Mouse (Mus musculus): ENCODE results near the gene Ly6g.
"Not testable (repeated sequence)": the region's sequence is repeated elsewhere in the genome, so short reads cannot be mapped to it uniquely, and the experiment has no call there.

The Ly6g gene

GRCm38 (mm10) chr15:75154940-75155339 lies at the start of gene Ly6g:
Gene Ly6g (plus strand): TSS chr15:75155240.
- no peak for DNase-seq

DNA sequence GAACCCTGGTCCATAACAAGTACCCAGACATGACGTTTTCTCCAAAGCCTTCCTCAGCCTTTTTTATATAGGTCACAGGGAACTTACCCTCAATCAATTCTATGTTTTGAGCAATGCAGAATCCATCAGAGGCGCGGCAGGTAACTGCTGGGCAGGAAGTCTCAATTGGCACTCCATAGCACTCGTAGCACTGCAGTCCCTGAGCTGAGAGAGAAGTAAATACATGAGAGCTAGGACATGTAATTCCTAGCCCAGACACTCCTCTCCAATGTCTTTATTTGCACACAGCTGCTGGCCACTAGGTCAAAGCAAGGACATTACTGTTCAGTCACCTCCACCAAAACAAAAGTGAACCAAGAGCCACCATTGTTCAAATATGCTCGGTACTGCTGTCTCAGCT lies 44.6 kb upstream of the Ly6g start:
- not testable (repeated sequence) for DNase-seq

- not testable (repeated sequence) for DNase-seq
These were observed 43.0 kb upstream of the Ly6g start, which contains the start of gene Ly6c2 for GRCm38 (mm10) chr15:75111861-75112630. Gene Ly6c2 (minus strand): TSS chr15:75111970.

GRCm38 (mm10) chr15:75116525-75116924 lies 38.5 kb upstream of the Ly6g start:
- peak; percentile 78 for DNase-seq

GRCm38 (mm10) chr15:75117481-75117880 lies 37.6 kb upstream of the Ly6g start:
- peak; percentile 32 for DNase-seq

GRCm38 (mm10) chr15:75118742-75119141 lies 36.3 kb upstream of the Ly6g start:
- DNase-seq = peak; percentile 74

DNA sequence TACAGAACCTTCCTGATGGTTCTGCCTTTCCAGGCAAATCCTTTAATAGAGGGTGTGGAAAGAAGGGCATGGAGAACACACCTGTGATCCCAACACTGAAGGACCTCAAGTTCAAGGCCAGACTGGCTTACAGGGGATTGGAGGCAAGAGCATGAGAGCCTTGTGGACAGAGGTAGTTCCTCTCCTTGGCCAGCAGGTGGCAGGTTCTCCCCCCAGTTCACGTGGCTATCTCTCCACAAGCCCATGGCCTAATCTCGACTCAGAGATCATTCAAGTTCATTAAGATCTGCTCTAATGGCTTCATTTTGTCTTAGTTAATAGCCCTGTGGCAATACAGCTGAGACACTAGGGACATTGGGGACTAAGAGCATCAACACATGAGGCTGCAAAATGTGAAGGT lies 35.0 kb upstream of the Ly6g start:
- DNase-seq = peak; percentile 75

DNA sequence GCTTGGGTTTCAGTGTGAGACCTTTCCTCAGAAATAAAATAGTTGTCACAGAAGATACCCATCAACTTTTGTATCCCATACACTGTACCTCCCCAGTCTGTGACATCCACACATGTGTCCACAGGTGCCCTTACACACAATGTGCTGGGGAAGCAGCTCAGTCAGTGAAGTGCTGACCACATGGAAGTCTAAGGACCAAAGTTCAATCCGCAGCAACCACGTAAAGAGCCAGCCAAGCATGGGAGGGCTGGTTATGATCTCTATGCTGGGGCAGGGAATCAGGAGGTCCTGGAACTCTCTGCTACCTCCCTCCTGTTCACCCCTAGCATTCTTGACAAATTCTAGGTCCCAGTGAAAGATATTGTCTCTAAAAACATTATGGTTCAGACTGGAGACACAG lies 22.7 kb upstream of the Ly6g start:
- not testable (repeated sequence) for DNase-seq

DNA sequence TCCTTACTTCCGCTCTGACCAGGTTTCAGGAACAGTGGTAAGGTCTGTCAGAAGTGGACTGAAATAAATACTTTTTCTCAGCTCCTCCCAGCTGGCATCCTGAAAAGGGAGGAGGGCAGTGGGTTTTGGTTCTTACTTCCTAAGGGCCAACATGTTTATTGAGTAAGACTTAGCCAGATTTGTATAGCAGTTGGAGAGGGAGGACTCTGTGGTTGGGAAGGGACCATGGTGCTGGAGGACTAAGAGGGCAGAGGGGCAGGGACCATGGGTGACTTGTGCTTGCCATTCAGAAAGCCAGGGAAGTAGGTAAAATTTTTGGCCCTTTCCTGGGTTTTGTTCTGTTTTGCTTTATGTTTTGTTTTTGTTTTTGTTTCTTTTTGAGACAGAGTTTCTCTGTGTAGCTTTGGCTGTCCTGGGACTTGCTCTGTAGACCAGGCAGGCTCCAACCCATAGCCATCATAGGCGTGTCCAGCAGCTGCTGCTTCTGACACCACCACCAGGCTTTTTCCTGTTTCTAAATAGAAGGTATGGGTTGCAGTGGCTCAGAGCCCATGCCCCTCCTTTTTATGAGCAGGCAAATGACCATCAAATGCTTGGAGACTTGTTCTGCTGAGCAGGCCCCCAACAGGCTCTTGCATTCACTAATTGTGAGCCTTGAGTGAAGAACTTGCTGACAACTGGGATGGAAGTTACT lies 19.8 kb upstream of the Ly6g start:
- DNase-seq = not testable (repeated sequence)

DNA sequence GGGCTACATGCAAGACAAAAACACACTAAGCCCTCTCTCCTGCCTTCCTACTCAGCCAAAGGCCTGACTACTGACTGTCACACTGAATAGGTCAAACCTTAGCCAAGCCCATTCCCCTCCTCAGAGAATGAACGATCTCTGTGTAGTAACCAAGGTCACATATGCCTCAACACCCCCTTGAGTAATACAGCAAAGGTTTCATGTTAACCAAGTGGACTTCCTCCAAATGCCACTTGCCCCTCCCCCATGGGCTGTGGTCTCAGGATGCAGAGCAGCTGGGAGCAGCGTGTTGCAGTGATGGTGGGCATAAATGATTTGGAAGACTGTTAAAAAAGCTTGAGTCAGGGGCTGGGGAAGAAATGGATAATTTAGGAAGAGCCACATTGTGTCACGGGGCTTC lies 17.3 kb upstream of the Ly6g start:
- DNase-seq = peak; percentile 8

GRCm38 (mm10) chr15:75141812-75142360 lies 13.2 kb upstream of the Ly6g start:
- DNase-seq = peak; percentile 70

GRCm38 (mm10) chr15:75143735-75144134 lies 11.3 kb upstream of the Ly6g start:
- DNase-seq = peak; percentile 38

DNA sequence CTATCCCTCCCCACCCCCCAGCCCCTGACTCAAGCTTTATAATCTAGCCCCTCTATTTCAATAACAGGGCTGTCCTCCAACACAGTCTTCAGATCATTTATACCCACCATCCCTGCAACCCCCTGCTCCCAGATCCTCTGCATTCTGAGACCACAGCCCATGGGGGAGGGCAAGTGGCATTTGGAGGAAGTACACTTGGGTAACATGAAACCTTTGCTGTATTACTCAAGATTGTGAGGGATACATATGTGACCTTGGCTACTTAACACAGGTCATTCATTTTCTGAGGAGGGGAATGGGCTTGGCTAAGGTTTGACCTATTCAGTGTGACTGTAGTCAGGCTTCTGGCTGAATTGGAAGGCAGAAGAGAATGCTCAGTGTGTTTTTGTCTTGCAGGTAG lies 2.0 kb upstream of the Ly6g start:
- DNase-seq = no peak

- no peak for DNase-seq
These were observed 2.6 kb downstream of the Ly6g start for GRCm38 (mm10) chr15:75157646-75158045.

DNA sequence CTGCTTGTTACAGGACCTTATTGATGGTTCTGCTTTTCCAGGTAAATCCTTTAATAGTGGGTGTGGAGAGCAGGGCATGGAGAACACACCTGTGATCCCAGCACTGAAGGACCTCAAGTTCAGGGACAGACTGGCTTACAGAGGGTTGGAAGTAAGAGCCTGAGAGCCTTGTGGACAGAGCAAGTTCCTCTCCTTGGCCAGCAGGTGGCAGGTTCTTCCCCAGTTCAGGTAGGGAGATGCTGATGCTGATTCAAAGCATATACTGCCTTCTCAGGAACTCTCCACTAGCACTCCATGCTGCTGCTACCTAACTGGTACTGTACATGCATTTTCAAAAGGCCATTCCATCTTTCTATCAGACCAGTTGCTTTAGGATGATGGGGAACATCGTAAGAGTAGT lies 20.5 kb downstream of the Ly6g start:
- peak; percentile 51 for DNase-seq

DNA sequence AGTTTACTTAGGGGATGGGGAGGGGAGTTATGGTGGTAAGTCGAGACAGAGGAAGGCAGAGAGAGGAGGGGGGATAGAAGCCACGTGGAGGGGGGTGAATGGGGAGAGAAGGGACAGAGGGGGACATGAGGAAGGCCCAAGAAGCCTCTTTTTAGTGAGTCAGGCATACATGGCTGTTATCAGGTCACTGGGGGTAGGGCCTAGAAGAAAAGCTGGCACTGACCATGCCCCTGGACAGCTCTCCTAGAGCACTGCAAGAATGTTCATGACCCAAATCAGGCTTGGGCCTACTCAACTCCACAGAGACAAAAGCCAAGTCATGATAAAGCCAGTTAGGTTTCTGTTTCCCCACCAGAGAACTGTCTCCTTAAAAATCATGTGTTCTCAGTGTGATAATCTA lies 31.3 kb downstream of the Ly6g start:
- DNase-seq = no peak

GRCm38 (mm10) chr15:75189116-75189515 lies 34.1 kb downstream of the Ly6g start:
- peak; percentile 48 for DNase-seq

DNA sequence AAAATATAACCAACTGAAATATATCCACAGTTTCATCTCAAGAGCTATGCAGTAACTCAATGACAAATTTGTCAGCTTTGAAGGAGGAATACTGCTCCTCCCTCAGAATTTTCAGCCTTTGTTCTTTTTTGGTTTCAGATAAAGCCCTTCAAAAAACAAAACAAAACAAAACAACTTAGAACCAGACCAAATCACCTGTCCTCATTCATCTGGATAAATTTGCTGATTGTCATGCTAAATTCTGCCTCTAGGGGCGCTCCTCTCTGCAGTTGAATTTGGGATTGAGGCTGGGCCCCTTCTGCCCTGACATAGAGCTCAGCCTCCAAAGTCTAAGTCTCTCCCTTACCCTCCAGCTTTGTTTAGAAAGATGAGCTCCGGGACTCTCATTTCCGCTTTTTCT lies 35.5 kb downstream of the Ly6g start:
- peak; percentile 31 for DNase-seq
